Mouse (Mus musculus) central nervous system, embryonic 14 days (tissue): ENCODE measurements around the gene Rai14. TPM values are rescaled to one million over a fixed set of nuclear protein-coding genes. Genes with fewer than 3 reads are reported as not detected.

Experiments
- polyA plus RNA-seq: library from polyadenylated mRNA; depleted of rRNA; stranded (reverse); fragments of >200 nt; gene quantifications from 2 replicates; pipeline ENCODE4 v1.2.3, GENCODE M21; 2012; rRNA removed

The Rai14 gene
- 23.4 and 25.7 TPM in 2 replicates for polyA plus RNA-seq

DNA sequence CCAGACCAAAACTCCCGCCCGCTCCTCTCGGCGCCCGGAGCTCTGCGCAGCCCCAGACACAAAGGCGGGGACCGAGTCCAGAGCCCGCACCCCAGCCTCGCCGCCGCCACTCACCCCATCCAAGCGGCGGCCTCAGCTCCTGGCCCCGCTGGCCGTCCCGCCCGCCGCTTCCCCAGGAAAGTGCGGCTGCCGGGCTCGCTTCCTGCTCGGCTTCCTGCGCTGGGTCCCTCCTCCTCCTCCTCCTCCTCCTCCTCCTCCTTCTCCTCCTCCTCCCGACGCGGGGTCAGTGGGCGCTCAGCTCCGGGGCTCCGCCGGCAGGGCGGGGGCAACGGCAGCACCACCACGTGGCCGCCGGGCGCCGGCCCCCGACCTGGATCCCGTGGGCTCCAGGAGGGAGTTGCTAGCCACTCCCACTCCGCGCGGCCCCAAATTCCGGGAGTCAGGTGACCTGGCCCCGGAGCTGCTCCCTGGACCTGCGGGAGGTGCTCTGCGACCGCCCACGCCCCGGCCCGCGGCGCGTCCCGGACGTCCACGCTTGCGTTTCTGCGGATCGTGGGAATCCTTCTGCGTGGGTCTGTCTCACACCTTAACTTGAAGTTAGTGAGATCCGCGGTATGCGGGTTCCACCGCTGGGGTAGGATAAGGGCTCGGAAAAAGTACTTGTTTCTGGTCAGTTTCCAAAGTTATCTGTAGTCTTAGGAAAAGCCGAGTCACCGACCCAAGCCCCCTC, at the start of gene Rai14:
Gene Rai14, minus strand, starts transcription at position 216 of the 730 bp plus-strand sequence.

DNA sequence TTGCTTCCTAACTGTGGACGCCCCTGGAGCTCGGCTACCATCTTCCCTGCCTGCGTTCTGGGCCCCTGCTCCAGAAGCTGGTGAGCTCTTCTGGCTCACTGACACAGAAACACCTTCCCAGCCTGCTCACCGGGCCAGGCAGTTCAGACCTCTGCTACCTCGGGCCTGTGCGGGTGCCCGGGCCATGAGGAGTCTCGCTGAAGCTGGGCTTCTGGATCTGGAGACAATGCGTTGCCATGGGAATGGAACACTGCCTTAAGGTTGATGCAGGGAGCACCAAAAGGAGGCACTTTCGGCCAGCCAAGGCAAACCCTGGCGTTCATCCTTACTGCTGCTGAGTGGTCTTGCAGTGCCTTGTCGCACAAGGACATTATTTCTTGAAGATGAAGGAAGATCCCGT, 156.0 kb downstream of the Rai14 start, which contains the start of gene Ttc23l:
Gene Ttc23l, minus strand, starts transcription at position 204 of the 400 bp plus-strand sequence.

Other genes with a start within 250 kb of the Rai14 start
- gene Dnajc21, start 244.1 kb downstream of the Rai14 start, polyA plus RNA-seq, result 13.5 and 13.8 TPM in 2 replicates
- 24.8 and 25.7 TPM in 2 replicates for gene Brix1, start 228.7 kb downstream of the Rai14 start, polyA plus RNA-seq
- gene Rad1, start 228.6 kb downstream of the Rai14 start, polyA plus RNA-seq, result 23.7 and 26.4 TPM in 2 replicates
- not detected in 2 replicates for gene Ttc23l, start 156.0 kb downstream of the Rai14 start, polyA plus RNA-seq
- 3.5 and 41.3 TPM in 2 replicates for gene C1qtnf3, start 237.7 kb upstream of the Rai14 start, polyA plus RNA-seq